Mouse (Mus musculus) embryonic facial prominence, embryonic 11.5 days (tissue): ENCODE data around the gene Erc2. TPM values are rescaled to one million over a fixed set of nuclear protein-coding genes. Genes with fewer than 3 reads are reported as not detected.
"Not testable (repeated sequence)": the region's sequence is repeated elsewhere in the genome, so short reads cannot be mapped to it uniquely, and the experiment has no call there.

Experiments used
- ATAC-seq: fragments of 200-750 bp; cut with Nextera tagmentation; replicated peaks from 2 replicates; pipeline ENCODE4 v1.8.0; 2017; ENCODE audit warnings: low read depth; ENCODE audit not compliant: insufficient number of reproducible peaks, low FRiP score, low TSS enrichment
- DNase-seq: peaks from one replicate; pipeline ENCODE4 v3.0.0-alpha.2; 2015; ENCODE audit warnings: low spot score
- H3K27ac ChIP-seq: fragments of 300-500 bp; sonication (generic); replicated peaks from 2 replicates; pipeline ENCODE4 v1.5.1; 2014; ENCODE audit warnings: mild to moderate bottlenecking, low read depth, low read length, control low read depth
- H3K27me3 ChIP-seq: fragments of 300-500 bp; sonication (generic); 2 replicates; pipeline ENCODE4 v1.6.1; 2014; ENCODE audit warnings: mild to moderate bottlenecking, low read length, moderate library complexity, mixed read lengths; ENCODE audit not compliant: control insufficient read depth, insufficient read depth
- H3K36me3 ChIP-seq: fragments of 300-500 bp; sonication (generic); replicated peaks from 2 replicates; pipeline ENCODE4 v1.6.1; 2014; ENCODE audit warnings: low read depth, mild to moderate bottlenecking, low read length, moderate library complexity, mixed read lengths; ENCODE audit not compliant: control insufficient read depth, insufficient read depth
- H3K4me1 ChIP-seq: fragments of 300-500 bp; sonication (generic); 2 replicates; pipeline ENCODE4 v1.6.1; 2014; ENCODE audit warnings: low read length, mixed read lengths; ENCODE audit not compliant: control insufficient read depth, insufficient read depth
- H3K4me2 ChIP-seq: fragments of 300-500 bp; sonication (generic); 2 replicates; pipeline ENCODE4 v1.6.1; 2014; ENCODE audit warnings: low read depth, mild to moderate bottlenecking, control low read depth, low read length, moderate library complexity
- H3K4me3 ChIP-seq: fragments of 300-500 bp; sonication (generic); 2 replicates; pipeline ENCODE4 v1.5.1; 2014; ENCODE audit warnings: low read depth, low read length, control low read depth
- H3K9ac ChIP-seq: fragments of 300-500 bp; sonication (generic); replicated peaks from 2 replicates; pipeline ENCODE4 v1.6.1; 2014; ENCODE audit warnings: mild to moderate bottlenecking, control low read depth, low read length
- H3K9me3 ChIP-seq: fragments of 300-500 bp; sonication (generic); replicated peaks from 2 replicates; pipeline ENCODE4 v1.6.1; 2016; ENCODE audit warnings: mild to moderate bottlenecking, low read length, inconsistent platforms, mixed read lengths; ENCODE audit not compliant: control insufficient read depth
- WGBS: fragments of 180-500 bp; shearing (Covaris S2); extraction: QIAGEN DNeasy Blood & Tissue Kit; methylation state at CpG from one replicate; pipeline ENCODE4 v1.1.7; 2014; 5-methylcytosine and 5-hydroxymethylcytosine counted together
- polyA plus RNA-seq: library from polyadenylated mRNA; unstranded; fragments of >200 nt; fragmentation: Nextera tagmentation; extraction: Ambion mirVana; gene quantifications from 2 replicates; pipeline ENCODE4 v1.2.1, GENCODE M21; 2014

Gene Erc2
- polyA plus RNA-seq, 1 experiment from 2014 or later: 5.2 TPM

DNA sequence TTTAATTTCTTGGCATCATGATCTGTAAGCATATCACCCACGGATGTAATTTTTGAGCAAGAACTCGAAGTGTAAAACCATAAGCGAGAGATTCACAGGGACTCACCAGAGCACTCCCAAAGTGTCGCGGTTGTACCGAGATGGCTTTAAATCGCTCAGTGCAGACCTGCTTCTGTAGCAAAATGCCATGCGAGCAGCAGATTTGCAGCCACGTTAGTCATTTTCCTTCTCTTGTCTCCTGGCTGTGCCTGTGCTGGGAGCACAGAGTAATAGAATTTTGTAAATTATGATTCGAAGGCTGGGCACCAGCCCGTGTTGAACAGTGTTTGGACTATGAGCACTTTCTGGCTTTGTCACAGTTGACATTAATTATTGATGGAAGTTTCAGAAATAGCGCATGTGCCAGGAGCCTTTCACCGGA, 253.8 kb downstream of the Erc2 start:
- Histone ChIP-seq H3K4me1 (no peaks in the 10 kb centered on the region), H3K27ac (no peak overlapping the region), H3K9me3 (no peaks in the 10 kb centered on the region), H3K27me3 (no peaks in the 10 kb centered on the region), H3K4me2 (no peak overlapping the region), H3K4me3 (no peak overlapping the region), H3K9ac (no peak overlapping the region), H3K36me3 (no peaks in the 10 kb centered on the region)
- 78% methylated on average over 13 of the region's 13 CpGs for WGBS
- DNase-seq (no peak), ATAC-seq (no peak)

DNA sequence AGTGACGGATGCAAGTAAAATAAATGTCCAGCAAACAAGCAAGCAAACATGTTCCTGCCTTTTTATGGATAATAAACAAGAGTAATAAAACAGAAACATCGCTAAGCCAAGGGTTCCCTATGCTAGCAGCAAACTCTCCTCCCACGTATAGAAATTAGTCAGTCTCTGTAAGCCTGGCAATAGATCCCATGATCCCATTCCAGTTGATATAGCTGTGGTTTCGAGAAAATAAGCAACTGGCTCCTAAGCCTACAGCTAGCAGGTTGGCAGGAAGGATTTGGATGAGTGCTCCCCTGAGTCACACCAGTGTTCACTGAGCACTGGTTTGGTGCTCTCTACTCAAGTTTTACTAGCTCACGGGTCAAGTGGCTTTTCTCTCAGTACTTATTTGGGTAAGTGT, 259.7 kb downstream of the Erc2 start:
- no peaks in the 10 kb centered on the region for H3K9me3 ChIP-seq
- no peak overlapping the region for H3K27ac ChIP-seq
- 80% methylated on average over 5 of the region's 5 CpGs for WGBS
- no peak for DNase-seq
- no peaks in the 10 kb centered on the region for H3K27me3 ChIP-seq
- no peak overlapping the region for H3K9ac ChIP-seq
- H3K4me1 ChIP-seq: no peaks in the 10 kb centered on the region
- no peak overlapping the region for H3K4me2 ChIP-seq
- no peaks in the 10 kb centered on the region for H3K36me3 ChIP-seq
- ATAC-seq: no peak
- no peak overlapping the region for H3K4me3 ChIP-seq

DNA sequence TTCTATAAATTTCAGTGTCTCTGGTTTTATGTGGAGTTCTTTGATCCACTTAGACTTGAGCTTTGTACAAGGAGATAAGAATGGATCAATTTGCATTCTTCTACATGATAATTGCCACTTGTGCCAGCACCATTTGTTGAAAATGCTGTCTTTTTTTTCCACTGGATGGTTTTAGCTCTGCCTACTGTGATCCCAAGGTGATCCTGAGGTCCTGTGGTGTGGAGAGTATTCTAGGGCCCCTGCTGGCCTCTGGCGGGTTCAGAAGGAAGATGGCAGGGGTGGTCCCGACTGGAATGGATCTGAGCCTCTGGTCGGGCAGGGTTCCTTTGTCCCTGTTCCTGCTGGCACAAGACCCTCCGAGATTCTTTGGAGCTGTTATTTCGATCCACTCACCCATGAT, 264.1 kb downstream of the Erc2 start:
- H3K27me3 ChIP-seq, H3K4me2 ChIP-seq, H3K9me3 ChIP-seq, DNase-seq, ATAC-seq, H3K27ac ChIP-seq, H3K4me1 ChIP-seq, H3K4me3 ChIP-seq, H3K36me3 ChIP-seq, H3K9ac ChIP-seq: not testable (repeated sequence)
- 73% methylated on average over 5 of the region's 5 CpGs for WGBS

DNA sequence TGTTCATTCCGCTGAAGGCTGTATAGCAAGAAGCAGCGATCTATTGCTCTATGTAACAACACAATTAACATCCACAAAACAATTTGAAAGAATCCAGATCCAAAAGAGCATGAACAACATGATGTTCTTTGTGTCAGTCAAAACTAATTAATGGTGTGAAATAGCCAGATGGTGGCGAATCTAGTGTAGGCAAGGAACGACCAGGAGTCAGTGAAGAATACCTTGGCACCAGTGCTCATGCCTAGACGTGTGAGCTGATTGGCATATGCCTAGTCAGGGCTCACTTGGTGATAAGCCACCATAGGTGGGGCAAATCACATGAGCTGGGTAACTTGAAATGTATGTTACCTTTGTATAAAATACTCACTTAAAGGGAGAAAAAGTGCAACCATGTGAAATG, 265.3 kb downstream of the Erc2 start:
- ATAC-seq (no peak), DNase-seq (no peak)
- Histone ChIP-seq H3K9me3 (no peaks in the 10 kb centered on the region), H3K4me1 (no peaks in the 10 kb centered on the region), H3K27ac (no peak overlapping the region), H3K4me2 (no peak overlapping the region), H3K9ac (no peak overlapping the region), H3K4me3 (no peak overlapping the region), H3K27me3 (no peaks in the 10 kb centered on the region), H3K36me3 (no peaks in the 10 kb centered on the region)
- WGBS: 88% methylated on average over 5 of the region's 5 CpGs

DNA sequence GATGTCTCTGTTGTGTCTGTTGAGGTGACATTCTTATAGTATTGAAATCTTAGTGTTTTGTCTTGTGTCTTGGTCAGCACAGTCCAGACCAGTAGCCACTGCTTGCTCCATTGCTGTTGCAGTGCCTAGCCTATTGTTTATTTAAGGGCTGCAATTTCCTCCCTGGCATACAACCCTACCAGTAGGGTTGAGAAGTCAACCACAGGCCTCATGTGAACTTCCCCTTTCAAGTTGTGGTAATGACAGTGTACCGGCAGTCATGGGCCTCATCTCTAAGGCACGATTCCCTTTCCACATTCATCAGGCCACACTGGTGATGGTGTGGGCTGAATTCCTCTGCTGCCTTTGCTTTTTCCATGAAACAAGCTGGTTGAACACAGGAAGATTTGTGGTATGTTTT, 267.4 kb downstream of the Erc2 start:
- no peaks in the 10 kb centered on the region for H3K27me3 ChIP-seq

DNA sequence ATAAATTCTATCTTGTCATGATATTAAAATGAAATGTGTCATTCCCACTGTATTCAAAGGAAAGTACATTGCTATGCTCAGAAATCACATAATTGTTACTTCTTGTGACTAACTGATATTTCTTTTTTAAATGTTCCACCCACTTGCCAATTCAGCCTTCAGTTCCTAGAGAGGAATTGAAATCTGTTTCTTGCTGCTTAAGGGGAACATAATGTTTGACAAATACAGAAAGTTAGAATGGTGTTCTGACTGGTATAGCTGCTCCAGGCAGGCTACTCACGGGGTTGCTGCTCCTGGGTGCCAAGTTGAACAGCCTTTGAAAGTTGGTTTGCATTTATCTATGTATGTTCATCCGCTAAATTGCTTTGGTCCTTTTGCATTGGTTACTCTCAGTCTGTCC, 270.2 kb downstream of the Erc2 start:
- 90% methylated on average over 2 of the region's 2 CpGs for WGBS
- H3K4me1 ChIP-seq: no peaks in the 10 kb centered on the region
- no peak overlapping the region for H3K4me2 ChIP-seq
- no peak for DNase-seq
- H3K9me3 ChIP-seq: no peaks in the 10 kb centered on the region
- no peak overlapping the region for H3K27ac ChIP-seq
- no peak overlapping the region for H3K9ac ChIP-seq
- no peak overlapping the region for H3K4me3 ChIP-seq
- H3K27me3 ChIP-seq: no peaks in the 10 kb centered on the region
- H3K36me3 ChIP-seq: no peaks in the 10 kb centered on the region
- ATAC-seq: no peak

More for the DNA sequence above, 267.4 kb downstream of the Erc2 start:
- no peak for DNase-seq
- Histone ChIP-seq H3K36me3 (no peaks in the 10 kb centered on the region), H3K9me3 (no peaks in the 10 kb centered on the region), H3K27ac (no peak overlapping the region), H3K4me3 (no peak overlapping the region), H3K4me2 (no peak overlapping the region), H3K4me1 (no peaks in the 10 kb centered on the region), H3K9ac (no peak overlapping the region)
- WGBS: 84% methylated on average over 2 of the region's 2 CpGs
- ATAC-seq: no peak

DNA sequence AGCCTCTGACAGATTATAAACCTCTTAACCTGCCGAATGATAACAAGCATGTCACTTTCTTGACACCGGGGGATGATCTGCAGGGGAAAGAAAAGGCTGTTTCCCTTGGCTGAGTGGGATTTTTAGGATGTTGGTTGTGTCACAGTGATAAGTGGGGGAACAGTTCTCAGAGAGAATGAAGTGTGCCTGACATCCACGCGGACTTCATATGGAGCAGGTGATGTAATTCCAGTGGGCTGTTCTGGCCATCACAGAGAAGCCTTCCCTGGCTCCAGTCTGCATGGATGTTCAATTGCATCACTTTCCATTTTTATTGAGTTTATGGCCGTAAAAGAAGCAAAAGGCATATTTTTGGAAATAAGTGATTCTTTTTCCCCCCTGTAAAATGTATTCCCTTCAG, 279.5 kb downstream of the Erc2 start:
- DNase-seq (no peak), ATAC-seq (no peak)
- WGBS: 89% methylated on average over 5 of the region's 5 CpGs
- H3K27me3 ChIP-seq: no peaks in the 10 kb centered on the region
- no peaks in the 10 kb centered on the region for H3K36me3 ChIP-seq
- H3K27ac ChIP-seq: no peak overlapping the region
- no peaks in the 10 kb centered on the region for H3K4me1 ChIP-seq
- no peak overlapping the region for H3K4me2 ChIP-seq
- no peak overlapping the region for H3K4me3 ChIP-seq
- H3K9ac ChIP-seq: no peak overlapping the region
- H3K9me3 ChIP-seq: no peaks in the 10 kb centered on the region

DNA sequence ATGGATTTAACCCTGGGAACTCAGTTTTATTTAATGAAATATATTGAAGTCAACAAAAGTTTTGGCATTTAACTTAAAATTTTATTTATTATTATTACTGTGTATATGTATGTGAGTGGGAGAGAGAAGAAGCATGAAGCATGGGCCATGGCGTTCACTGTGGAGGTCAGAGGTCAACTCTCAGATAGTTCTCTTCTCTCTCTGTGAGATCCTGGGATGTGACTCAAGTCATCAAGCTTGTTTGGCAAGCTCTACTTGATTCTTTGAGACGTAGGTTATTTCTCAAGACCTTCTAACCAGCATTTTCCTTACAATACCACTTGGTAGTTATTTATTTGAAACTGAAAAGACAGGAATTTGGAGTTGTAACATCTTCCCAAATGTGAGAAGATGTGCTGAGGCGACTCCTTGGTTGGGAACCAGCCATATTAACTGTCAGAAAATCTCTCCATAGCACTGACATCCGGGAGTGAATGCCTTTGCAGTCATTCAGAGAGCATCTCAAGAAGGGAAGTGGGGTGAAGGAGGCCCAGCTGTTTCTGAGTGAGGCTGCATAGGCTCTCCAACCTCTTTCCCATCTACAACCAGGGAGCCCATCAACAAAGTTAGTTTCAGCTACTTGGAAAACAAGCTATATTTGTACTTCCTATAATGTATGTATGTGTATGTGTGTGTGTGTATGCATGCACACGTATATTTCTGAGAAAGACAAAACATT, 299.6 kb downstream of the Erc2 start:
- H3K4me2 ChIP-seq: no peak overlapping the region
- H3K27me3 ChIP-seq: no peaks in the 10 kb centered on the region
- 84% methylated on average over 5 of the region's 5 CpGs for WGBS
- ATAC-seq (no peak), DNase-seq (no peak)
- no peak overlapping the region for H3K9ac ChIP-seq
- H3K27ac ChIP-seq: no peak overlapping the region
- H3K4me3 ChIP-seq: no peak overlapping the region
- no peaks in the 10 kb centered on the region for H3K36me3 ChIP-seq
- H3K9me3 ChIP-seq: no peaks in the 10 kb centered on the region
- no peaks in the 10 kb centered on the region for H3K4me1 ChIP-seq
